In genomic region chr12:110031326-110031725, GRCm38 (mm10) we compare ENCODE assay signal across 9 mouse cellular contexts.
DNase-seq lines count a peak whose midpoint lies in the region; ATAC-seq and TF ChIP-seq lines count a peak whose summit lies in the region.
"Had no signal": no experiment of that assay in that cellular context is flagged by ENCODE, and none has a peak within 500 bp of the region (broad histone marks: within the 10 kb centered on the region; RNA-seq: fewer than 3 reads in every experiment).

No protein-coding gene starts in this region.

- no peak for ATAC-seq in kidney, embryonic 14.5 days (ENCODE audit: low FRiP score, low TSS enrichment)
- ATAC-seq in hindbrain, embryonic 12.5 days (ENCODE audit: low FRiP score): no peak

- no peaks in the 10 kb centered on the region for H3K27me3 ChIP-seq in kidney, embryonic 14.5 days (ENCODE audit: control insufficient read depth, insufficient read depth, low read length)
- no peaks in the 10 kb centered on the region for H3K27me3 ChIP-seq in MEL (ENCODE audit: control insufficient read depth in 1 of 2, insufficient read depth in 2 of 2, low read length in 2 of 2)
- peaks cover 11% of the 10 kb centered on the region for H3K27me3 ChIP-seq in hindbrain, embryonic 12.5 days
- H3K27me3 ChIP-seq: liver, embryonic 13.5 days had no signal

- intact Hi-C loops in left cerebral cortex, postnatal 36 days (cut with DNase I): no loop called here

- H3K4me3 ChIP-seq in kidney, embryonic 14.5 days (ENCODE audit: low read length): no peak overlapping the region
- H3K4me3 ChIP-seq in MEL (ENCODE audit: control insufficient read depth in 1 of 2, insufficient read depth in 1 of 2, low read depth in 2 of 2, low read length in 2 of 2): no peak overlapping the region
- no peak overlapping the region for H3K4me3 ChIP-seq in hindbrain, embryonic 12.5 days
- H3K4me3 ChIP-seq: liver, embryonic 13.5 days had no signal

- peak; percentile 34 to 50 (median 44) for TF ChIP-seq CTCF in MEL (IDR thresholded peaks at IDR 0.05 in 2 of 3, conservative IDR thresholded peaks at IDR 0.05 in 1 of 3; ENCODE audit: control insufficient read depth in 1 of 3, insufficient read depth in 1 of 3, low read depth in 2 of 3, low read length in 3 of 3, poor library complexity in 1 of 3, severe bottlenecking in 1 of 3)

- TF ChIP-seq RAD21 in MEL (IDR thresholded peaks at IDR 0.05; ENCODE audit: low read depth, low read length): peak; percentile 17

- WGBS in kidney, embryonic 14.5 days: 58% methylated on average over 6 of the region's 6 CpGs
- 60% methylated on average over 6 of the region's 6 CpGs for WGBS in hindbrain, embryonic 12.5 days

- H3K27ac ChIP-seq in kidney, embryonic 14.5 days (ENCODE audit: low read depth, low read length): no peak overlapping the region
- no peak overlapping the region for H3K27ac ChIP-seq in MEL (ENCODE audit: control insufficient read depth, low read depth, low read length)
- no peak overlapping the region for H3K27ac ChIP-seq in hindbrain, embryonic 12.5 days
- H3K27ac ChIP-seq: liver, embryonic 13.5 days had no signal

- no peak for TF ChIP-seq EP300 in MEL (IDR thresholded peaks at IDR 0.05; ENCODE audit: low read depth in 1 of 2, low read length in 2 of 2)

- no peaks in the 10 kb centered on the region for H3K36me3 ChIP-seq in kidney, embryonic 14.5 days (ENCODE audit: control insufficient read depth, insufficient read depth, low read length)
- no peaks in the 10 kb centered on the region for H3K36me3 ChIP-seq in MEL (ENCODE audit: control insufficient read depth in 1 of 2, insufficient read depth in 2 of 2, low read length in 2 of 2)
- H3K36me3 ChIP-seq in hindbrain, embryonic 12.5 days: no peaks in the 10 kb centered on the region
- H3K36me3 ChIP-seq: liver, embryonic 13.5 days had no signal

- H3K4me1 ChIP-seq in kidney, embryonic 14.5 days (ENCODE audit: control insufficient read depth, insufficient read depth, low read length): no peaks in the 10 kb centered on the region
- H3K4me1 ChIP-seq in MEL (ENCODE audit: control insufficient read depth in 1 of 2, insufficient read depth in 2 of 2, low read length in 2 of 2): no peaks in the 10 kb centered on the region
- H3K4me1 ChIP-seq in hindbrain, embryonic 12.5 days: peaks cover 17% of the 10 kb centered on the region; the same call in 1 of the 2 replicates

- H3K4me2 ChIP-seq in kidney, embryonic 14.5 days (replicated peaks; ENCODE audit: low read depth, low read length): no peak overlapping the region
- no peak overlapping the region for H3K4me2 ChIP-seq in hindbrain, embryonic 12.5 days (replicated peaks)
- H3K4me2 ChIP-seq: liver, embryonic 13.5 days had no signal

- peak; percentile 44 for DNase-seq in kidney, adult 18-20 months
- peak; percentile 8 for DNase-seq in 416B (ENCODE audit: low read depth)
- peak; percentile 29 for DNase-seq in MEL (ENCODE audit: low read depth, low spot score)
- DNase-seq in induced T-regulatory cell, adult 2 months (ENCODE audit: low read depth): peak; percentile 37
- DNase-seq in left cerebral cortex, postnatal 36 days (ENCODE audit: low spot score in 2 of 2): no peak
- DNase-seq in right cerebral cortex, postnatal 25 days: no peak
- DNase-seq: liver, embryonic 13.5 days had no signal

- no peaks in the 10 kb centered on the region for H3K79me2 ChIP-seq in MEL (ENCODE audit: control insufficient read depth, insufficient read depth, low read length, poor library complexity)

- no peak overlapping the region for H3K9ac ChIP-seq in kidney, embryonic 14.5 days (ENCODE audit: low read depth, low read length)
- no peak overlapping the region for H3K9ac ChIP-seq in MEL (ENCODE audit: control insufficient read depth, low read depth, low read length, poor library complexity, severe bottlenecking)
- no peak overlapping the region for H3K9ac ChIP-seq in hindbrain, embryonic 12.5 days
- H3K9ac ChIP-seq: liver, embryonic 13.5 days had no signal

- H3K9me3 ChIP-seq in kidney, embryonic 14.5 days (ENCODE audit: control insufficient read depth, low read length): no peaks in the 10 kb centered on the region
- no peaks in the 10 kb centered on the region for H3K9me3 ChIP-seq in MEL (replicated peaks; ENCODE audit: insufficient read depth, low read length)
- H3K9me3 ChIP-seq in hindbrain, embryonic 12.5 days (replicated peaks): no peaks in the 10 kb centered on the region
- H3K9me3 ChIP-seq: liver, embryonic 13.5 days had no signal

- no peak for TF ChIP-seq POLR2A in MEL (IDR thresholded peaks at IDR 0.05; ENCODE audit: control insufficient read depth in 1 of 2, insufficient read depth in 1 of 2, low read depth in 1 of 2, low read length in 2 of 2, poor library complexity in 1 of 2)

TF ChIP-seq in MEL, 35 proteins besides CTCF, POLR2A, EP300 and RAD21:
- TF ChIP-seq MAX (IDR thresholded peaks at IDR 0.05; ENCODE audit: low read length): no peak
- TF ChIP-seq GATA1 (IDR thresholded peaks at IDR 0.05; ENCODE audit: low read depth, low read length): no peak
- TF ChIP-seq SMC3 (IDR thresholded peaks at IDR 0.05; ENCODE audit: low read depth, low read length): peak; percentile 38

Comparison
In these comparisons a context has a peak if more than half of its experiments do, and no peak if none do; other contexts are left out.
1. DNase-seq: peak in kidney, adult 18-20 months (single experiment), 416B (single experiment), MEL (single experiment) and induced T-regulatory cell, adult 2 months (single experiment); none in left cerebral cortex, postnatal 36 days (0 of 2) and right cerebral cortex, postnatal 25 days (single experiment).